Mouse (Mus musculus) megakaryocyte, adult 5-6 weeks (primary cell): ENCODE data around the gene Pole4. TPM values are rescaled to one million over a fixed set of nuclear protein-coding genes. Genes with fewer than 3 reads are reported as not detected.
A peak's percentile ranks its signal among the peaks of the same experiment; 100 is the strongest.
"Not testable (repeated sequence)": the region's sequence is repeated elsewhere in the genome, so short reads cannot be mapped to it uniquely, and the experiment has no call there.

Source experiments
- ATAC-seq: 2 replicates; pipeline ENCODE4 v1.8.0; 2016; ENCODE audit warnings: mild to moderate bottlenecking, inconsistent platforms; ENCODE audit not compliant: poor library complexity, severe bottlenecking
- total RNA-seq, 2 experiments: library from RNA; stranded (forward) in 1 of 2; stranded (reverse) in 1 of 2; fragments of 153-499, 151-499 nt in 1 of 2; fragments of 221-1000, 200-1000 nt in 1 of 2; gene quantifications; 2 replicates each; pipeline versions ENCODE4 v1.2.3 to v1.2.4; 2015 to 2017

The Pole4 gene
- total RNA-seq, 2 experiments from 2014 or later: 28.1 to 72.8 TPM

- peak; percentile 85 for ATAC-seq
These were observed 10.5 kb upstream of the Pole4 start for GRCm38 (mm10) chr6:82715653-82716052.

DNA sequence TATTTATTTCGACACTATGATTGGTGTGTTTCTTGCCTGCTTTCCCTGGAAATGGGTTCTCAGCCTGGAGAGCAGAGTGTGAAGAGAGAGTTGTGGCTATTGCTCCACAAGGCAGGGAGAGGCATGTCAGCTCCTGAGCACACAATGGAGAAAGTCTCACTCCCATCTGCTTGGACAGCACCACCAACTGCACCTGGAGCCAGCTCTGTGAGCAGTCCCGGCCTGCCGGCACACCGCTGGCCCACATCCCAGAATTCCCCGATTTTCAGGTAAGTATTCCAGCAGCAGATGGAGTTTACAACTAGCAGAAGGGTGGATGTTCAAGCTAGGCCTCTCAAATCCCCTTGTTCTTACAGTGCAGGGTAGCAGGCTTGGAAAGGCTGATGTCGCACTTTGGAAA, 10.1 kb upstream of the Pole4 start:
- no peak for ATAC-seq

DNA sequence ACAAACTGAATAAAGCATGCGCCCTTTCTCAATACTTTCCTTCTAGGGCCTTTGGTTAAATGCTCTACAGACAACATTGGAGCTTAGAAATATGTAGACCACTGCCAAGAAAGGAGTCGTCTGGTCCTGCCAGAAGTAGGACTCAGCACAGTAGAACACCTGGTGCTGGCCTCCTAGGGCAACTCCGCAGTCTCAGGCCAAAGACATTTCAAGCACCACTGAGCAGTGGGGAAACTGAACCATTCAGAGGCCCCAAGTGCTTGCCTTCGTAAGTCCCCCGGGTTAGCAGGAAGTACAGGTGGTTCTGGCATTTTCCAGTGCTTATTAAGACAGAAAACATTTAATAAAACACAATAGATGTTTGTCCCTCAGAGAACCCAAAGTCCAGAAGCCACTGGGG, 9.7 kb upstream of the Pole4 start:
- ATAC-seq: no peak

GRCm38 (mm10) chr6:82714243-82714642, 9.1 kb upstream of the Pole4 start:
- ATAC-seq: peak; percentile 91

DNA sequence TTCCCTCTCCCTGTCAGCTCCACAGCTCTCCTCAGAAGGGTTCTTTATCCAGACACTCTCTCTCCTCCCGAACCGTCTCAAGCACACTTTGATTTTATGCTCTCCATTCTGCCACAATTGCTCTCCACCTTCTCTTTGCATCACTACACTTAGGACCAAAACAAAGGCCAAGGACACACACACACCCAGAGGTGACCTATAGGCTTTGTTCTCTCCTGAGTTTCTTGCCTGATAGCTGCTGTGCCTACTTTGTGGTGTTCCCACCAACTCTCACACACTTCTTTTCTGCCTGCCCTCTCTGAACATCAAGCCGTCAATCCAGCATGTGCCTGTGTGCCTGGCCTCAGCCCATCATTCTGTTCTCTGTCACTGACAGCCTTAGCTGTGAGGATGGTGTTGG, 2.6 kb upstream of the Pole4 start:
- ATAC-seq: no peak

DNA sequence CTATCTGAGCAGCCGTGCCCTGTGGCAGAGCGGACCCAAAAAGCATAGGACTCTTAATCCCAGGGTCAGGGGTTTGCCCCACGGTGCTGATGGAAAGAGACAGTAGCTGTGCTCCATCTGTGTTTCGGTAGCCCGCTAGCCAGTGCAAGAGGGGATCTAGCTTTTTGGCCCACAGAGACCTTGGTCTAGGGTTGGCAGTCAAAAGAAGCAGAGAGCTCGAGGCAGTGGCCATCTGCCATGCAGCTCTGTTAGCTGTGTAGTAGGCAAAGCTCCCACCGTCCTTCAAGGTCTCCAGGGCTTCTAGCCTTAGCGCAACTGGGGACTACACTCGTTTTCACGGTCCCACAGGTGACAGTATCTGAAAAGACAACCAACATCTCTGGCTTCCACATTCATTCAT, 2.1 kb upstream of the Pole4 start:
- no peak for ATAC-seq

DNA sequence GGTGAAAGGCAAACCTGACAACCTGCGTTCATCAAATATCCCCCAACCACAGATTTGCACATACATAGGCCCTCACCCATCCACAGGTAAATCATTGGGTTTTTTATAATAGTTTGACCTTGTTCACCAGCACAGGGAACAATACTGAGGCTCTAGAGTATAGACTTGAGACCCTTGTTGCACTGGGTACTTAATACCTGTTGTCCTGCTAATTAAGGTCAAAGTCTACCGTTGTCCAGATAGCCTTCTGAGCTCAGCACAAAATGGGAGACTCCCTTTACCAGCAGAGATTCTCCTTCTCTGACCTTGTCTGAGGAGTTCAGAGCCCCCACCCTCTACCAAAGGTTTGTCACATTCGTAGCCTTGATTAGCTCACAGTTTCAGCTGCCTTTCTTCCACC, 1.5 kb downstream of the Pole4 start:
- no peak for ATAC-seq

- ATAC-seq: peak; percentile 98
These were observed 2.6 kb downstream of the Pole4 start for GRCm38 (mm10) chr6:82702593-82703017.

DNA sequence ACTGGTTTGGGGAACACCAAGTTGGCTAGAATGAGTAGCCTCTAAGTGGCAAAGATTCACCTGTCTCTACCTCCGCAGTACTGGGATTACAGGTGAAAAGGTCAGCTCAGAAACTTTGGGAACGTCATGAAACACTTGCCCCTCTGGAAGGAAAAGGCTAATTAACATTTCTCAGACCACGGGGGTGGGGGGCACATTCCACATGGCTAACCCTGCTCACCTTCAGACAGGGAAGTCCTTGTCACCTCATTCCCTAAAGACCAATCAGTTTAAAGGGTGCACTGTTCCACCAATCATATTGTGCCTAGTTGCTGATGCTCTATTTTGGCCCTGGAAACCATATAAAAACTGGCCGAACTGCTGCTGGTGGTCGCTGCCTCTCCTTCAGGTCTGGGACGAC, 3.9 kb downstream of the Pole4 start:
- no peak for ATAC-seq

DNA sequence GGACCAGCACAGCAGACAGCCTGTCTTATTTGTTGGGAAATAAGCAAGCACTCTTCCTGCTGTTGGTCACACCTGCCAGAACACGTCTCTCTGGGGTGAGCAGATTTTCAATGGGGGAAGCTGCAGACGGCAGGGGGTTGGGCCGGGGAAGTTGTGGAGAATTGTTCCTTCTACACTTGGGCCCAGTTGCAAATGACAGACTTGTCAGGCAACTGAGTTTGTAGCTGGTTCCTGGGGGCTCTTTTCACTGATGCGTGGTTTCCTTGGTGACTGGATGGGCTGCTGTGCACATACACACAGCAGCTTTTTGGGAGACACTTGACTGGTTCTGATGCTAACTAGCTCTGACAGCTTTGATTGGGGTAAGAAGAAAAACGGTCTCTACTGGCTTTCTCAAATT, 5.3 kb downstream of the Pole4 start:
- no peak for ATAC-seq

DNA sequence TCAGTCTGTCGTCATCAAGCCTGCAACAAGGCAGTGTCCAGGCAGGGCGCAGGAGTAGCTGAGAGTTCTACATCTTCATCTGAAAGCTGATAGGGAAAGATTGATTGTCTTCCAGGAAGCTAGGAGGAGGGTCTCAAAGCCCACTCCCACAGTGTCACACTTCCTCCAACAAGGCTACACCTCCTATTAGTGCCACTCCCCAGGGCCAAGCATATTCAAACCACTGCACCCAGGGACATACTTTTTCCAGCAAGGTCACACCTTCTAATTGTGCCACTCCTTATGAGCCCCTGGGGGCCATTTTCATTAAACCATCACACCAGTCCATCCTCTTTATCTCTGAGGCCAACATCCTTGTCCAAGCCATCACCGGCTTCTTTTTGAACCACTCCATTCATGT, 8.4 kb downstream of the Pole4 start:
- ATAC-seq: no peak

DNA sequence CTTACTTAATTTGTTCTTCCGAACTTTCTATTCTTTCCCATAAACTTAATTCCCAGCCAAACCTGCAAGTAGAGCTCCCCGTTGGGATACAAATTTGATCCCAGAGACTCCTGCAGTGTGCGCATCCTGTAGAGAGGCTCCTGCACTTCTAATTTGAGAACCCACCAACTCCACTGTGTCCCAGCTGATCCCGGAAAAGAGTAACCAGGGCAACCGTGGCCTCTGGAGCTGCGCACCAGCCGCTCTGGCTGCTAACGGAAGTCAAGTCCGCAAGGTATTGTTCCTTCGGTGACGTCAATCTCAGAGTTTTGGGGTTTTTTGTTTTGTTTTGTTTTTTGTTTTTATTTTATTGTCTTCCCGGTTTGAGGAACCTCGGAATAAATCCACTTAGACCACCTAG, 10.5 kb downstream of the Pole4 start:
- ATAC-seq: no peak

DNA sequence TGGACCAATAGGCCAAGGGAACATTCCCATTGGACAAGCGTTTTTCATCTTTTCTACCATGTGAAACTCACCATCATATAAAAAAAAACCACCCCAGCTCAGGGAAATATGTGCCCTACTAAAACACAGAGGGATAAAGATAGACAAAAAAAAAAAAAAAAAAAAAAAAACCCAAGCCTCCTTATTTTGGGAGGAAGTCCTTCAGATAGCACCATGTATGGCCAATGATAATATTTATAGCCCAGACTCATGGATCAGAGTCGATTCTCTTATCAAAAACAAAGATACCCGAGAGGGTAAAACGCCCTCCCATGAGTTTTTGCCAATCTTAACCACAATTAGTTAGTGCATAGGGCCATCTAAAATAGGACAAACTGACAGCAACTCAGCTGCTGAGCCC, 15.7 kb downstream of the Pole4 start:
- ATAC-seq: no peak

DNA sequence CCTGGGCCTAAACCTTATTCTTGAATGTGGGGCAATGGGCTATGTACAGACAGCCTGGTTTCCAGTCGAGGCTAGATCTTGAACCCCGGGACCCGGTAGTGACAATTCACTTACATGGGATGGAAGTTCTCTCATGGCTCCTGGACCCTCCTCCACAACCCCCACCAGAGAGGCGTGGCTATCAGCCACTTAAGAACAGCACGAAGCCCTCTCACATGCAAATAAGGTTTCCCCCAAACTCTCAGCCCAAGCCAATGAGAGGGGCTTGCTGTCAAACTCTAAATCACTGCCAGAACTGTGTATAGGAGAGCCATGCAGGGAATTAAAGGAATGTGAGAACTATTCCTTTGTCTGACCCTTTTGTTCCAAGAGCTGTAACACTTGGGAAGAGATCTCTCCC, 16.6 kb downstream of the Pole4 start:
- ATAC-seq: not testable (repeated sequence)

DNA sequence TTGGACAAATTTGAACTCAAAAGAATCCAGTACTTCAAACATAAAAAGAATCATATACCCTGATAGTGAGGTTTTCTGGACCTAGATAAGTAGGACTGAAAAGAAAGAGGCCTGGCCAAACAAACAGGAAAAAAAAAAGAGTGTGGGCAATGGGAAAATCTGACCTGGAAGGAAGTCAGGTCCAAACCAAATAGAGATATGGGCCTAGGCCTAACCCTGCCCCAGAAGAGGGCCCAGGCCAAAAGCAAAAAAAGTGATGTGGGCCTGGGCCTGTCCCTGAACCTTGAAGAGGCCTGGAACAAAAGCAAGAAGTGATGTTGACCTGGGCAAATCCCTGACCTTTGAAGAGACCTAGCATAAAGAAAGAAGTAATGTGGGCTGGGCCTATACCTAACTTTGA, 21.0 kb downstream of the Pole4 start:
- no peak for ATAC-seq

- not testable (repeated sequence) for ATAC-seq
These were observed 25.9 kb downstream of the Pole4 start for GRCm38 (mm10) chr6:82679286-82679685.

DNA sequence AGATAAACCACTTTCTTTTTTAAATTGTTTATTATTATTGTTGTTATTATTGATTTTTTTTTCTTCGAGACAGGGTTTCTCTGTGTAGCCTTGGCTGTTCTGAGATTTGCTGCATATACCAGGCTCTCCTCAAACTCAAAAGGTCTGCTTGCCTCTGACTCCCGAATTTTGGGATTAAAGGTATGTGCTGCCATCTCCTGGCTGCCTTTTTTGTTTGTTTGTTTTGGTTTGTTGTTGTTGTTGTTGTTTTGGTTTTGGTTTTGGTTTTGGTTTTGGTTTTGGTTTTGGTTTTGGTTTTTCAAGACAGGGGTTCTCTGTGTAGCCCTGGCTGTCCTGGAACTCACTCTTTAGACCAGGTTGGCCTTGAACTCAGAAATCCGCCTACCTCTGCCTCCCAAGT, 27.5 kb downstream of the Pole4 start:
- not testable (repeated sequence) for ATAC-seq

GRCm38 (mm10) chr6:82666480-82666879, 38.7 kb downstream of the Pole4 start:
- no peak for ATAC-seq

DNA sequence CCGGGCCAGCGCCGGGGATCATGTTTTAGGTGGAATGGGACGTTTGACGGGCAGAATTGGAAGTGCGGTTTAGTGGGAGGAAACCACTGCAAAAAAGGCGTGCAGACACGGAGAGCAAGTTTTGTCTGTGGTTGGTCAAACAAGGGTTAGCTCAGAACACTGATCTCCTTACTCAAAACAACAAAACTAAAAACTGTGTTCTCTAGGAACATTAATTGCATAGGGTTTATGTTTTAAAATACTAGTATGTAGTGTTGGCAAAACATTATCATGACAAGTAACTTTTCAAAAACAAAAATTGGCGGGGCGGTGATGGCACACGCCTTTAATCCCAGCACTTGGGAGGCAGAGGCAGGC, 52.0 kb downstream of the Pole4 start:
- no peak for ATAC-seq

DNA sequence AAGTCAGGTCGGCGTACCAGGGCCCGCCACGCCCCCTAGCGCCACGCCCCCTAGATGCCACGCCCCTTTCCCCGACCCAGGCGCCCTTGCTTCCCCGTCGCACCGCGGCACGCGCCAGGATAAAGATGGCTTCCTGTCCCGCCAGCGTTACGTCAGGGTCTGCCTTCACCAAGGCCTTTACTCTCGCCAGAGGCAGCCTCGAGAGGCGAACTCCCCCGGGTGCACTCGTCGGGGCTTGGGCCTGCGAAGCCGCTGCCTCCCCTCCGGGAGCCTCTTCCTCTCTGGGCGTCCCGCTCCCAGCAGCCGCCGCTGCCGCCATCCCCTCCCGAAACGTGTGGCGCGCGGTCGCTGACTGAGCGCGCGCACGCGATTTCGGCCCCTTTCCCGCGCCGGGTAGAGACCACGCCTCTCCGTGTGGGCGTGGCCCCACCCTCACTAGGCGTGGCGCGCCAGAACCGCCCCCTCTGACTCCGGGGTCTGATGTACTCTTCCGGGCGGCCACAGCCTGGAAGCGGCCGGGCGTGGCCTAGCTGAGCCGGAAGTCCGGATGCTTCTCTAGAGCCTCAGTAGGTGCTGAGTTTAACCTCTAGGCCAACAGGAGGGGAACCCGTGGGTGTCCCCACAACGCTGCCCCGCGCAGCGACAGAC, 52.5 kb downstream of the Pole4 start:
- peak; percentile 95 for ATAC-seq

- ATAC-seq: no peak
These were observed 56.1 kb downstream of the Pole4 start for GRCm38 (mm10) chr6:82649096-82649495.

GRCm38 (mm10) chr6:82647940-82648655, 57.1 kb downstream of the Pole4 start:
- no peak for ATAC-seq

- ATAC-seq: no peak
These were observed 58.2 kb downstream of the Pole4 start for GRCm38 (mm10) chr6:82647001-82647400.
